Mouse (Mus musculus): ENCODE measurements at regions not wholly inside any gene's neighbourhood (a gene's known extent, or its start where the extent isn't known, plus 50 kb on each side); places are given as distances from the start of the nearest gene placed in this dataset.

GRCm38 (mm10) chr3:66501865-66502264 is 205.2 kb upstream of the Veph1 start:
- Histone ChIP-seq H3K79me2 (ENCODE audit: inconsistent target) (no peaks in the 10 kb centered on the region), H3K36me3 (ENCODE audit: inconsistent target) (no peaks in the 10 kb centered on the region), H3K27ac (no peak overlapping the region), H3K4me3 (ENCODE audit: inconsistent target) (no peak overlapping the region)
- 90% methylated on average over 4 of the region's 4 CpGs for WGBS (ENCODE audit: missing documents)

GRCm38 (mm10) chr3:66494442-66495113 is 197.9 kb upstream of the Veph1 start:
- Histone ChIP-seq H3K79me2 (ENCODE audit: inconsistent target) (no peaks in the 10 kb centered on the region), H3K36me3 (ENCODE audit: inconsistent target) (no peaks in the 10 kb centered on the region), H3K27ac (no peak overlapping the region), H3K4me3 (ENCODE audit: inconsistent target) (no peak overlapping the region)
- WGBS (ENCODE audit: missing documents): 76% methylated on average over 2 of the region's 2 CpGs

- Histone ChIP-seq H3K36me3 (ENCODE audit: inconsistent target) (no peaks in the 10 kb centered on the region), H3K79me2 (ENCODE audit: inconsistent target) (no peaks in the 10 kb centered on the region), H3K4me3 (ENCODE audit: inconsistent target) (no peak overlapping the region), H3K27ac (no peak overlapping the region)
- whole genome bisulfite sequencing (ENCODE audit: missing documents): 81% methylated on average over 6 of the region's 6 CpGs
These were observed 194.2 kb upstream of the Veph1 start for GRCm38 (mm10) chr3:66490696-66491357.

GRCm38 (mm10) chr3:66488724-66489123 is 192.1 kb upstream of the Veph1 start:
- H3K79me2 ChIP-seq (ENCODE audit: inconsistent target): no peaks in the 10 kb centered on the region
- H3K27ac ChIP-seq: no peak overlapping the region
- H3K36me3 ChIP-seq (ENCODE audit: inconsistent target): no peaks in the 10 kb centered on the region
- 92% methylated on average over 7 of the region's 7 CpGs for WGBS (ENCODE audit: missing documents)
- H3K4me3 ChIP-seq (ENCODE audit: inconsistent target): no peak overlapping the region

- no peak overlapping the region for H3K4me3 ChIP-seq (ENCODE audit: inconsistent target)
- no peaks in the 10 kb centered on the region for H3K36me3 ChIP-seq (ENCODE audit: inconsistent target)
- no peak overlapping the region for H3K27ac ChIP-seq
- no peaks in the 10 kb centered on the region for H3K79me2 ChIP-seq (ENCODE audit: inconsistent target)
These were observed 190.0 kb upstream of the Veph1 start for GRCm38 (mm10) chr3:66486658-66487057.

GRCm38 (mm10) chr3:66486184-66486583 is 189.5 kb upstream of the Veph1 start:
- Histone ChIP-seq H3K27ac (no peak overlapping the region), H3K79me2 (ENCODE audit: inconsistent target) (no peaks in the 10 kb centered on the region), H3K36me3 (ENCODE audit: inconsistent target) (no peaks in the 10 kb centered on the region), H3K4me3 (ENCODE audit: inconsistent target) (no peak overlapping the region)
- WGBS (ENCODE audit: missing documents): 83% methylated on average over 1 of the region's 1 CpGs

GRCm38 (mm10) chr3:66480718-66481117 is 184.1 kb upstream of the Veph1 start:
- 36% methylated on average over 6 of the region's 6 CpGs for WGBS (ENCODE audit: missing documents)
- no peaks in the 10 kb centered on the region for H3K79me2 ChIP-seq (ENCODE audit: inconsistent target)
- H3K27ac ChIP-seq: no peak overlapping the region
- H3K4me3 ChIP-seq (ENCODE audit: inconsistent target): no peak overlapping the region
- H3K36me3 ChIP-seq (ENCODE audit: inconsistent target): no peaks in the 10 kb centered on the region

- no peaks in the 10 kb centered on the region for H3K79me2 ChIP-seq (ENCODE audit: inconsistent target)
- H3K4me3 ChIP-seq (ENCODE audit: inconsistent target): no peak overlapping the region
- no peaks in the 10 kb centered on the region for H3K36me3 ChIP-seq (ENCODE audit: inconsistent target)
- H3K27ac ChIP-seq: no peak overlapping the region
- 87% methylated on average over 4 of the region's 4 CpGs for WGBS (ENCODE audit: missing documents)
These were observed 182.6 kb upstream of the Veph1 start for GRCm38 (mm10) chr3:66479266-66479665.

GRCm38 (mm10) chr3:66466321-66466720 is 169.7 kb upstream of the Veph1 start:
- no peaks in the 10 kb centered on the region for H3K36me3 ChIP-seq (ENCODE audit: inconsistent target)
- no peaks in the 10 kb centered on the region for H3K79me2 ChIP-seq (ENCODE audit: inconsistent target)
- no peak overlapping the region for H3K4me3 ChIP-seq (ENCODE audit: inconsistent target)
- no peak overlapping the region for H3K27ac ChIP-seq
- WGBS (ENCODE audit: missing documents): 92% methylated on average over 5 of the region's 5 CpGs

GRCm38 (mm10) chr3:66465371-66465770 is 168.7 kb upstream of the Veph1 start:
- WGBS (ENCODE audit: missing documents): 100% methylated on average over 1 of the region's 1 CpGs
- H3K79me2 ChIP-seq (ENCODE audit: inconsistent target): no peaks in the 10 kb centered on the region
- no peaks in the 10 kb centered on the region for H3K36me3 ChIP-seq (ENCODE audit: inconsistent target)
- no peak overlapping the region for H3K27ac ChIP-seq
- no peak overlapping the region for H3K4me3 ChIP-seq (ENCODE audit: inconsistent target)

GRCm38 (mm10) chr3:66462341-66462740 is 165.7 kb upstream of the Veph1 start:
- Histone ChIP-seq H3K4me3 (ENCODE audit: inconsistent target) (no peak overlapping the region), H3K27ac (no peak overlapping the region), H3K36me3 (ENCODE audit: inconsistent target) (no peaks in the 10 kb centered on the region), H3K79me2 (ENCODE audit: inconsistent target) (no peaks in the 10 kb centered on the region)
- WGBS (ENCODE audit: missing documents): 100% methylated on average over 1 of the region's 1 CpGs

GRCm38 (mm10) chr3:66446274-66447159 is 149.9 kb upstream of the Veph1 start:
- no peak overlapping the region for H3K27ac ChIP-seq
- no peaks in the 10 kb centered on the region for H3K36me3 ChIP-seq (ENCODE audit: inconsistent target)
- no peak overlapping the region for H3K4me3 ChIP-seq (ENCODE audit: inconsistent target)
- WGBS (ENCODE audit: missing documents): 67% methylated on average over 10 of the region's 10 CpGs
- no peaks in the 10 kb centered on the region for H3K79me2 ChIP-seq (ENCODE audit: inconsistent target)

GRCm38 (mm10) chr3:66433216-66433615 is 136.6 kb upstream of the Veph1 start:
- no peaks in the 10 kb centered on the region for H3K36me3 ChIP-seq (ENCODE audit: inconsistent target)
- H3K79me2 ChIP-seq (ENCODE audit: inconsistent target): no peaks in the 10 kb centered on the region
- no peak overlapping the region for H3K4me3 ChIP-seq (ENCODE audit: inconsistent target)
- no peak overlapping the region for H3K27ac ChIP-seq

- WGBS (ENCODE audit: missing documents): 79% methylated on average over 3 of the region's 3 CpGs
- Histone ChIP-seq H3K79me2 (ENCODE audit: inconsistent target) (no peaks in the 10 kb centered on the region), H3K27ac (no peak overlapping the region), H3K4me3 (ENCODE audit: inconsistent target) (no peak overlapping the region), H3K36me3 (ENCODE audit: inconsistent target) (no peaks in the 10 kb centered on the region)
These were observed 133.6 kb upstream of the Veph1 start for GRCm38 (mm10) chr3:66430187-66430586.

GRCm38 (mm10) chr3:66422445-66423037 is 125.9 kb upstream of the Veph1 start:
- no peaks in the 10 kb centered on the region for H3K36me3 ChIP-seq (ENCODE audit: inconsistent target)
- H3K27ac ChIP-seq: no peak overlapping the region
- no peak overlapping the region for H3K4me3 ChIP-seq (ENCODE audit: inconsistent target)
- 87% methylated on average over 6 of the region's 6 CpGs for WGBS (ENCODE audit: missing documents)
- H3K79me2 ChIP-seq (ENCODE audit: inconsistent target): no peaks in the 10 kb centered on the region
